Mouse (Mus musculus): ENCODE results near the gene 1700016C15Rik. TPM values are rescaled to one million over a fixed set of nuclear protein-coding genes. Genes with fewer than 3 reads are reported as not detected.

1700016C15Rik gene
- not detected for polyA plus RNA-seq (2014; fragmentation: Illumina TruSeq; extraction: RNeasy Lipid Tissue Mini Kit (QIAGEN cat#74804))

DNA sequence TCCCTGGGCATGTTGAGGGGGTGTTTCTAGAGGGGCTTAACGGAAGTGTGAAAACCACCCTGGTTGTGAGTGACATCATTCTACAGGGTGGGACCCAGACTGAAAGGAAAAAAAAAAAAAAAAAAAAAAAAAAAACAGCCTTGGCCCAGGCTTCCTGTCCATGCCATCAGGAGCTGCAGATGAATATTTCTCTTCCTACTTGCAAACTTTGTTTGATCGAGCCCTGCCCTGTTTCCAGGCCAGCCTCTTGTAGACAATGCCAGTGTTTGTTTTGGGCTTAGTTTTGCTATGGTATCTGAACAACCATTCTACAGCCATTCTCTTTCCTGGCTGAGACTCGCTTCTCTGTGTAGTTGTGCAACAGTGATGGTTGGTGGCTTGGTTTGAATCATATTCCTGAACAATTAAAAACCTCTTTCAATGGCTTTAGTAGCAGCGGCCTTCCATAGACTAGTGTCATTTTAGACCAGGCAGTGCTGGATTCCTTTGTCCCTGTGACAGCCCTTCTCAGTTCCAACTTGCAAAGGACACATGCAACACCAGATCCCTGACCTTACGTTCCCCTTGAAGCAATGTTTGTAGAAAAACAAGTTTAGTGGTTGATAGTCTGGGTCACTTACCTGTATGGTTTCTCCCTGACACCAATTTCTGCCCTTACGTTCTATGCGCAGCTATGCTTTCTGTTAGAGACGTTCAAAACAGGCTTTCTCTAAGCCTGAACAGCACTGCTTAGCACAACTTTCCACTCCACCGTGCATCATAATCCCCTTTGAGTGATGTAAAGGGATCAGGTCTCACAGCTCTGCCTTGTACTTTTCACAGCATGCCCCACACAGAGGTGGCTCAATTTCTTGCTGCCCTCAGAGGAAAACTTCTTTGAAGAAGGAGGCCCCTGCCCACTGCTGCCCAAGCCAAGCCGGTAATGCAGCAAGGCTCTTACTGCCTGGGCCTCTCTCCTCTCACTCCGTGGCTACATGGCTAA lies at the start of gene 1700016C15Rik:
Gene 1700016C15Rik, plus strand, starts transcription at position 772 of the 982 bp plus-strand sequence.

GRCm38 (mm10) chr1:177796193-177796939 lies 66.8 kb downstream of the 1700016C15Rik start, which contains the start of gene Adss:
Gene Adss (minus strand): TSS chr1:177796511.

Other genes starting within 250 kb of the 1700016C15Rik start
- 291 TPM for gene Adss, start 66.7 kb downstream of the 1700016C15Rik start, polyA plus RNA-seq (2014; fragmentation: Illumina TruSeq; extraction: RNeasy Lipid Tissue Mini Kit (QIAGEN cat#74804))